Mouse (Mus musculus) cerebellum, postnatal 10 days (tissue): ENCODE measurements around the gene Eif1ax.
"Not testable (repeated sequence)": the region's sequence is repeated elsewhere in the genome, so short reads cannot be mapped to it uniquely, and the experiment has no call there.

Source experiments
- DNase-seq, 2 experiments: peaks; one replicate each; pipeline ENCODE4 v3.0.0; 2021; ENCODE audit warnings: mixed read lengths in 2 of 2

Gene Eif1ax

DNA sequence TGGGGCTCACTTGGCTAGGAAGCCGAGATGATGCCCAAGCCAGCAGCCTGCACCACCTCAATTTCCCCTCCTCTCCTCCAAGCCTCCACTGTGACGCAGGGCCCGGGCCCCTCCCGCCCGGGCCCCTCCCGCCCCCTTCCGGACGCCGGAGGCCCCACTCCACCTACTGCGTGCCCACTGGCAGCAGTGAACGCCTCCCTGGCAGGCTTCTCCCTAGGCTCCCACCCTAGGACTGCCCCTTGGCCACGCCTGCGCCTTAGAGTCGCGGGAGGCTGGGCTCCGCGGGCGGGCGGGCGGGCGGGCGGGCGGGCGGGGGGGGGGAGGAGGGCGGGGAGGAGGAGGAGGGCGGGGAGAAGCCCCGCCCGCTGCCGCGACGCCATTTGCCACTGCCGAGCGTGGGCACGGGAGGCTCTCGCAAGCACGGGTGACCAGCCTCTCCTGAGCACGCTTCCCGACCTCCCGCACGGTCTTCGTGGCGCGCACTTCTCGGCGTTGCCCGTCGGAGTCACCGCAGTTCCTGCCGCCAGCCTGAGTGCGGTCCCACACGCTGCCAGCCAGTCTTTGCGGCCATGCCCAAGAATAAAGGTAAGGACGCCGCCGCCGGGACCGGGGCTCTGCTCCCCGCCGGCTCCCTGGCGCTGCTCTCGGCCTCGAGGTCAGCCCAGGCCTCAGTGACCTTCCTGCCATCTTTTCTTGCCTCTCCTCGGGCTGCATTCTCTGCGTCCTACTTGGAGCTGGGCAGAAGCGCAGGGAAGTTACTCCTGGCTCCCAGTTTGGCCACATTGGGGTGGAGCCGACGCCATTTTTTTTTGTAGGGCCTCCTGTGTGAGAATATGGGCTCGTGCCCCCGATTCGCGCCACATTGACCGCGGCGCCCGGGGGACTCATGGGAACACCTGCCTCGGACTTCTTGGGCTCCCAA, at the start of gene Eif1ax:
Gene Eif1ax, plus strand, starts transcription at position 348 of the 922 bp plus-strand sequence.
- peak; percentile 73 to 78 for DNase-seq

DNA sequence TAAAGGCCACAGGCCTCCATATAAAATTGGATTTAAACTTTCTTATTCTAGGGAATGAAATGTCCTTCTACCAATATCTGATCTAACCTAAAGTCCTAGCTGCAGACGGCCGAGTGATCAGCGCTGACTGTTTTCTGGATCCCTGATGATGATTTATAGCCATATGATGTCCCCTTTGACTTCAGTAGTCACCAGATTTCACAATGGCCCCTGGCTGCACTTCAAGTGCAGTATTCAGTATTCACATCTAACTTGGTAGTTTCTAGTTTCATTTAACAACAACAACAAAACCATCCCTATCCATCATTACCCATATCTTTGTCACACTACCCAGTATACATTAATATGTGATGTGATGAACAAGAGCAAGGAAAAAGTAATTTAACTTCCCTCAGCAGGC, 7.5 kb upstream of the Eif1ax start:
- no peak for DNase-seq

DNA sequence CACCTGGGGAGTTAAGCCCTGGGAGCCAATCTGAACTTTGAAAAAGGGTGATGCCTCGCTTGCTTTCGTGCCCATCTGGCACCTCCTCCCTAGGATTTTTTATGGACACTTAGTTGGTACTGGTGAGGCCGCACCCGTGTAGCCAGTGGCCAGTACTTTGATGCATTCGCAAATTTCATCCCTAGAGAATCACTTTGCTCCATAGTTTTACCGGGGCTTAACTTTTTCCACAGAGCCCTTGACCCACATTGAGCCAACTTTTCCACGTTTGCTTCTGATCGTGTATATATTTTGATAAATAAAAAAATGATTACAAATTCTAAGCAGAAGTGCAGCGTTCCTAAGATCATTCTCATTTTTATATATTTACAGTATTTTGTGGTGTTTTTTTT, 771 bp downstream of the Eif1ax start:
- DNase-seq = no peak

DNA sequence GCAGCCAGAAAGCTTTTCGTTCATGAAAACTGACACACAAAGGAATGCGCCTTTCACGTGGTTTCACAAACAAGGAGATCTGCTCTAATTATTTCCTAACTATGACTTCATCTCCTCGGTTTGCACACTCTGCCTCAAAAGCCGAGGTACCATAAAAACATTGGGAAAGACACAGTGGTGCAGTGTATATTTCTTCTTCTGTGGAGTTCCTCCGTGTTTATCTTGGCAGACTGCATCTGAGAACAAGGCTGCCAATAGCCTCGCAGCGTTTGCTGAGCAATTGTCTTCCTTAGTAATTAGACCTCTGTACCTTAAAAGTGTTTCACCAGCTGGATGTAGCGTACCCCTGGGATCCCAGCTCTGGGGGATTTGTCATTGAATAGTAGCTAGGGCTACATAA, 15.1 kb downstream of the Eif1ax start:
- DNase-seq = no peak

DNA sequence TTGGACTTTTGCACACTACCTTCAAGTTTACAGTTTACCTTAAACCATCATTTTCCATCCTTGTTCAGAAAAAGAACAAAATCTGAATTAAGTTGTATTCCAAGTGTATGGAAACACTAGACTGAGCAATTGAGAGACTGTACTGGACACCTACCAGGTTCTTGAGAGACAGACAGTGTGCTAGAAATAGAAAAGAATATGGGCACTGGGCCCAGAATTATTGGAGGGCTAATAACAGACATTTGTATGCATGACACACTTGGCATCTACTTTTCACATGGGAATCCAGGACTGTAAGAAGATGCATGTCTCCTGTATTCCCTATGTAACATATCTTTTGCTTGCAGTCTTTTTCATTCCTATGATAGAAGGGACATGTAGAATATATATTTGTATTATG, 17.0 kb downstream of the Eif1ax start:
- DNase-seq = peak; percentile 33 to 78

DNA sequence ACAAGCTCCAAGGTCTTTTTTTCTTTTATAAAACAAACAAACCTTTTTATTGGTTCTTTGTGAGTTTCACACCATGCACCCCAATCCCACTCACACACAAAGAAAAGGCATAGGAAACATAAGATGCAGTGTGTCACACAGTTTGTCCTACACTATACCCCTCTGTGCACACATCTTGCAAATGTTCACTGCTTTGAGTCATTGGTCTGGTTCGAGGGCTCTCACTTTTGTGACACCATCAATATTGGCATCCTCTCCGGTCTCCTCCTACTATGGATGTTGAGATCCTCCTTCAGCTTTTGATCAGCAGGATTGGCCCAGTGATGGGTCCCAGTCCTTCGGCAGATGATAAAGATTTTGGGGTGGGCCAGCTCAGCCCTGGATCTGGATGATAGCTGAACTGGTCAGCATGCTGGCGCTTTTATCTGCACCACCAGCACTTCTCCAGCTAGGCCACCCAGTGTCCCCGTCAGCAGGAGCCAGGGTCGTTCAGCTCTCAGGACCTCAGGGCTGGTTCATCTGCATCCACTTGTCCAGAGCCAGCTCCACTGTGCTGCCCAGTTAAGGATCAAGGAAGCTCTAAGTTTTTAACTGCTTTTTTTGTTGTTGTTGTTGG, 18.5 kb downstream of the Eif1ax start:
- DNase-seq = no peak

DNA sequence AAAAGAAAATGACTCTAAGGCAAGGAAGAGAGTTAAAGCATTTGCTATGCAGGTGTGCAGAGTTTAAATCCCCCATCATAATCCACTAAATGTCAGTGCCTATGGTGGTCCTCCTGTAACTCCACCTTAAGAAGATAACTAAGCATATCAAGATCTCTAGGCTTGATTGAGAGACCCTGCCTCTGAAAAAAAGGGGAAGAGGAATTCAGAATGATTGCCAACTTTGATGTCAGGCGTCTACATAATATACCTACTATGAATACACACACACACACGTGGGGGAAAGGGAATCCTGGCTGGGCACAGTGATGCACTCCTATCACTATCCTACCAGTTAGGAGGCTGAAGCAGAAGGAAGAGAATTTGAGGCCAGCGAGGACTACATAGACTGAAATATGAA, 19.3 kb downstream of the Eif1ax start:
- DNase-seq = no peak

DNA sequence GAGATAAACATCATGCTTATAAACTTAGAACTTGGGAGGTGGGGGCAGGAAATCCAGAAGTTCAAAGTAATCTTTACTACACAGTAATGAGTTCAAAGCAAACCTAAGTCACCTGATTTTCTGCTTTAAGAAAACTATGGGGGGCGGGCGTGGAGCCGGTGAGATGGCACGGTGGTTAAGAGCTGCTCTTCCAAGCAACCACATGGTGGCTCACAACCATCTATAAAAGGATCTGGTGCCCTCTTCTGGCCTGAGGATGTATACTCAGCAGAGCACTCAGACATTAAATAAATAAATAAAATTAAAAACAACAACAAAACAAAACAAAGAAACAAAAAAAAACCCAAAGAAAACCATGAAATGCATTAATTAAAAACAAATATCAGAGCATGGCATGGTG, 37.3 kb downstream of the Eif1ax start:
- DNase-seq = peak; percentile 60 to 75

DNA sequence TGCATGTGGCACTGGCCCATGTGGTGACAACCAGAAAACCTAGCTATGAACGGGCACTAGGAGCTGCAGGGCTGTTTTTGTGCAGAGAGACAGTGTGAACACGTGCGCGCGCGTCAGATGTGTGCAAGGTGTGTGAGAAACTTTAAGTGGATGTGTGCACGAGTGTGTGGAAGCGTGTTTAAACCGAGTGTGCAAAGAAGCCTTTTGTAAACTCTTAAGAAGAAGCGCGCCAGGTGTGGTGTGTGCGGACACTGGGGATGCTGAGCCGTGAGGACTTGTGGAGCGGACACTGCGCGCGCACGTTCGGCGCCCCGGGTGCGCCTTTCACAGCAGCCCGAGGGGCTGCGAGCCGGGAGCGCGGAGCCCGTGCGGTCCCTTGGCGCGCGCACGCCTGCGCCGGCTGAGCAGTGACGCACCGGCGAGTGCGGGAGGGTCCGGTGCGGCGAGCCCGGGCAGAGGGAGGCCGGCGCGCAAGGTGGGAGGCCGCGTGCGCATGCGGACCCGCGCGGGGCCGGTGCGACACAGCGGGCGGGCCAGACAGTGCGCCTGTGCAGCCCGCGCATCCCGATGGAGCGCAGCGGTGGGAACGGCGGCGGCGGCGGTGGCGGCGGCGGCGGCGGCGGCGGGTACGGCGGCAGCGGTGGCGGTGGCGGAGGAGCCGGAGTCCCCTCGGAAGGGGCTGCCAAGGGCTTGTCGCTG, 42.3 kb downstream of the Eif1ax start, which contains the start of gene Map7d2:
Gene Map7d2, plus strand, starts transcription at position 443 of the 699 bp plus-strand sequence.
- peak; percentile 71 to 78 for DNase-seq

DNA sequence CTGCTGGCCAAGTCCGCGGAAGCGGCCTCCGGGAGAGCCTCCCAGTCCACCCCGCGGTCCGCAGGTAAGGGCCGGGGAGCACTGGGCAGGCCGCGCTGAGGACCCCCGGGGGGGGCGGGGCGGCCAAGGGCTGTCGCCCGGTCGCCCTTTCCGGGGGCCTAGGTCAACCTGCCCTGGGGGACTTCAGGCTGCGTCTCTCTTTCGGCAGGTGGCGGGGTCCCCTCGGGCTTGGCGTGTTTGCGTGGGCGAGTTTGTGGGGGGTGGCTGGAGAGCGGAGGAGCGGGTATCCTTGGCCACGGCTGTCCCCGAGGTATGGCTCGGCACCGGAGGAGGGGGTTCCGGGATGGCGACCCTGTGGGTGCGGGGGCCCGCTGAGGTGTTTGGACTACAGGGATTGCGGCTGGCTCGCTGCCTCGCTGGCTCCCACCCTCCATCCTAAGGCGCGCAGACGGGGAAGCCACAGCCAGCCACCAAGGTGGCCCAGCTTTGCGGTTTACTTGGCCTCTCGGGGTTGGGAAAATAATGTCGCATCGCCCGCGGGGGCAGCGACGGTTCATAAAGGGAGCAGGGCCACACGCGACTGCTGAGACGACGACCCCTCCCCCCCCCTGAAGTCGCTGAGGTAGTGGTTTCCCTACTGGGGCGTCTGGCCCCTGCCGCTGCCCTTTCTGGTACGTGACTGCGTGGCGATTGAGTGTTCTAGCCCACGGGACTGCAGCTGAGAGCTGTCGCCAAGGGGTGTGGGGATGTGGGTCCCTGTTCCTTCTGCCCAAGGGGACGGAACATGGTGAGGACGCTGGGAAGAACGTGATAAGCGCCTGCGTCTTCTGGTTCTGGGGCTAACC, 43.1 kb downstream of the Eif1ax start:
- peak; percentile 49 to 51 for DNase-seq

DNA sequence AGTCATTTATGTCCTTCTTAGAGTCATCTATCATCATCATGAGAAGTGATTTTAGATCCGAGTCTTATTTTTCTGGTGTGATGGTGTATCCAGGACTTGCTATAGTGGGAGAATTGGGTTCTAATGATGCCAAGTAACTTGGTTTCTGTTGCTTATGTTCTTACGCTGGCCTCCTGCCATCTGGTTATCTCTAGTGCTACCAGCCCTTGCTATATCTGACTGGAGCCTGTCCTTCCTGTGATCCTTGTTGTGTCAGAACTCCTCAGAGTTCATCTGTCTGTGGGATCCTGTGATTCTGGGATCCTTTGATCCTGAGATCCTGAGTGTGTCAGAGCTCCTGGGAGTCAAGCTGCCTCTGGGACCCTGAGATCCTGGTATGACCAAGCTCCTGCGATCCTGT, 58.5 kb downstream of the Eif1ax start:
- not testable (repeated sequence) for DNase-seq
